Mouse (Mus musculus) midbrain, embryonic 13.5 days (tissue): ENCODE data around the gene Saysd1. TPM values are rescaled to one million over a fixed set of nuclear protein-coding genes. Genes with fewer than 3 reads are reported as not detected.

Source experiments
- ATAC-seq: fragments of 200-750 bp; cut with Nextera tagmentation; 2 replicates; pipeline ENCODE4 v1.8.0; 2017; ENCODE audit warnings: mild to moderate bottlenecking, moderate TSS enrichment, moderate library complexity
- H3K27ac ChIP-seq: fragments of 300-500 bp; sonication (generic); 2 replicates; pipeline ENCODE4 v1.5.1; 2015; ENCODE audit warnings: inconsistent platforms, mild to moderate bottlenecking, moderate library complexity
- H3K27me3 ChIP-seq: fragments of 300-500 bp; sonication (generic); 2 replicates; pipeline ENCODE4 v1.6.1; 2015; ENCODE audit warnings: mild to moderate bottlenecking, inconsistent platforms
- H3K36me3 ChIP-seq: fragments of 300-500 bp; sonication (generic); 2 replicates; pipeline ENCODE4 v1.6.1; 2015; ENCODE audit warnings: mild to moderate bottlenecking, inconsistent platforms
- H3K4me1 ChIP-seq: fragments of 300-500 bp; sonication (generic); replicated peaks from 2 replicates; pipeline ENCODE4 v1.6.1; 2015; ENCODE audit warnings: inconsistent platforms
- H3K4me2 ChIP-seq: fragments of 300-500 bp; sonication (generic); replicated peaks from 2 replicates; pipeline ENCODE4 v1.6.1; 2015; ENCODE audit warnings: moderate library complexity, mild to moderate bottlenecking, inconsistent platforms
- H3K4me3 ChIP-seq: fragments of 300-500 bp; sonication (generic); replicated peaks from 2 replicates; pipeline ENCODE4 v1.5.1; 2015; ENCODE audit warnings: mild to moderate bottlenecking, inconsistent platforms
- H3K9ac ChIP-seq: fragments of 300-500 bp; sonication (generic); replicated peaks from 2 replicates; pipeline ENCODE4 v1.6.1; 2015; ENCODE audit warnings: mild to moderate bottlenecking, inconsistent platforms
- H3K9me3 ChIP-seq: fragments of 300-500 bp; sonication (generic); 2 replicates; pipeline ENCODE4 v1.6.1; 2016; ENCODE audit warnings: mild to moderate bottlenecking, inconsistent platforms
- WGBS: fragments of 180-500 bp; shearing (Covaris S2); methylation state at CpG from one replicate; pipeline ENCODE4 v1.1.7; 2015; 5-methylcytosine and 5-hydroxymethylcytosine counted together
- polyA plus RNA-seq: library from polyadenylated mRNA; unstranded; fragments of >200 nt; fragmentation: Nextera tagmentation; extraction: Ambion mirVana; gene quantifications from 2 replicates; pipeline ENCODE4 v1.2.1, GENCODE M21; 2015

The Saysd1 gene
- polyA plus RNA-seq, 1 experiment from 2014 or later = 15.1 TPM

DNA sequence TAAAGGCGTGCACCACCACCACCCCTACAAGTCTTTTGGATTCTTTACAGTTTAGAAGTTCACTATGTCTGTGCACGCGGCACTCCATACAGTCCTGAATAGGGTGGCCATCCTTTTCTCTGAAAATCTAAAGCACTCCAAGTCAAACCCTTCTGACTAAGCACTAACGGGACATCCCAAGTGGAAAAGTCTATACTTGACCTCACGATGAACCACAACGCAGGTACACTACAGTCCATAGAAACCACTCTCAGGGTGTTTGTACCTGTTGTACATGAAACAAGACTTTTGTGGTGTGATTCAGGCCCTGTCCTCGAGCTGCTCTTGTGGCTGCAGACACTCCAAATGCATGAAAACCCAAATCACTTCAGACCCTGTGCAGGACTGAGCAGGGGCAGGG lies 36.8 kb upstream of the Saysd1 start:
- WGBS = 92% methylated on average over 7 of the region's 7 CpGs
- H3K4me2 ChIP-seq = no peak overlapping the region
- peaks cover 16% of the 10 kb centered on the region for H3K4me1 ChIP-seq
- H3K36me3 ChIP-seq = no peaks in the 10 kb centered on the region
- H3K9ac ChIP-seq = no peak overlapping the region
- no peak overlapping the region for H3K4me3 ChIP-seq
- no peak for ATAC-seq
- H3K27ac ChIP-seq = no peak overlapping the region
- no peaks in the 10 kb centered on the region for H3K9me3 ChIP-seq
- H3K27me3 ChIP-seq = peaks cover 4% of the 10 kb centered on the region

- ATAC-seq = no peak
- Histone ChIP-seq H3K4me2 (no peak overlapping the region), H3K9me3 (no peaks in the 10 kb centered on the region), H3K9ac (no peak overlapping the region), H3K36me3 (no peaks in the 10 kb centered on the region), H3K27ac (no peak overlapping the region), H3K27me3 (0 out of 2 replicates have a peak, but pooled peaks cover under 1% of the 10 kb centered on the region), H3K4me3 (no peak overlapping the region), H3K4me1 (peaks cover 12% of the 10 kb centered on the region)
- 91% methylated on average over 6 of the region's 6 CpGs for WGBS
These were observed 36.4 kb upstream of the Saysd1 start for GRCm38 (mm10) chr14:20174696-20175095.

- Histone ChIP-seq H3K4me1 (peaks cover 5% of the 10 kb centered on the region), H3K27me3 (no peaks in the 10 kb centered on the region), H3K4me3 (no peak overlapping the region), H3K36me3 (no peaks in the 10 kb centered on the region), H3K9me3 (no peaks in the 10 kb centered on the region), H3K27ac (no peak overlapping the region), H3K4me2 (no peak overlapping the region), H3K9ac (no peak overlapping the region)
- no peak for ATAC-seq
- WGBS = 95% methylated on average over 14 of the region's 14 CpGs
These were observed 35.6 kb upstream of the Saysd1 start for GRCm38 (mm10) chr14:20173873-20174490.

- Histone ChIP-seq H3K4me1 (no peaks in the 10 kb centered on the region), H3K4me2 (no peak overlapping the region), H3K9ac (no peak overlapping the region), H3K27ac (no peak overlapping the region), H3K27me3 (no peaks in the 10 kb centered on the region), H3K4me3 (no peak overlapping the region), H3K9me3 (no peaks in the 10 kb centered on the region), H3K36me3 (no peaks in the 10 kb centered on the region)
- 91% methylated on average over 4 of the region's 4 CpGs for WGBS
- ATAC-seq = no peak
These were observed 34.6 kb upstream of the Saysd1 start for GRCm38 (mm10) chr14:20172924-20173323.

DNA sequence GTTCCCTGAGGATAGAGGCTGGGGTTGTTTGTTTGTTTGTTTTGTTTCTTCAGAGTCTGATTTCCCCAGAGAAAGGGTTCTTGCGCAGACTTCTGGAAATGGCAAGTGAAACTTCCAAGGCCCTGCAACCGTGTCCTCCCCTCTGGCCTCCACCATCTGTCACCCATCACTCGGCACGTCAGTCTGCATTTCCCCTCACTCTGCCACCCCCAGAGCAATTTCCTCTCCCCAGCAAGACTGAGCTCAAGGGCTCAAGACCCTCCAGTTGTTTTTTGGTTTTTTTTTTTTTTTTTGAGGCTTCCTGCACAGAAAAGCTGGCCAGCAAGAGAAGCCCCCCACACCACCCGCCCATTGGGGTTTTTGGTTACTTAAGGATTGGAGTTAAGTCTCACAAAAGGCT lies 34.2 kb upstream of the Saysd1 start:
- no peak overlapping the region for H3K4me3 ChIP-seq
- no peak for ATAC-seq
- 83% methylated on average over 5 of the region's 5 CpGs for WGBS
- no peak overlapping the region for H3K9ac ChIP-seq
- no peaks in the 10 kb centered on the region for H3K36me3 ChIP-seq
- no peak overlapping the region for H3K27ac ChIP-seq
- no peaks in the 10 kb centered on the region for H3K27me3 ChIP-seq
- H3K9me3 ChIP-seq = no peaks in the 10 kb centered on the region
- H3K4me2 ChIP-seq = no peak overlapping the region
- H3K4me1 ChIP-seq = no peaks in the 10 kb centered on the region

DNA sequence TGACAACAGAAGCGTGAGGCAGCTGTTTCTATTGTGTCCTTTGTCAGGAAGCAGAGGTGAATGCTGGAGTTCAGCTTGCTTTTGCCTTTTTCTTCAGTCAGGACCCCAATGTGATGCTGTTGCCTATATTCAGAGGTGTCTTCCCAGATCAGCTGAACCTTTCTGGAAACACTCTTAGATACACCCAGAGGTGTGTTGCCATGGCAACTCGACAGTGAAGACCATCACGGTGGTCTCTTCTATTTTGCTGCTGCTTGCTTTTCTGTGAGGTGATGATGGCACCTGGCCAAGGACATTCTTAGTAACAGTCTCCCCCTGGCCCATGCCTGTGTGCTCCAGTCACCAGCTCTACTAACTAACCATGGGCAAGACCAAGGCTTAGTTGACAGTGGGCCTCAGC lies 33.5 kb upstream of the Saysd1 start:
- no peak for ATAC-seq
- Histone ChIP-seq H3K9me3 (no peaks in the 10 kb centered on the region), H3K36me3 (no peaks in the 10 kb centered on the region), H3K27me3 (no peaks in the 10 kb centered on the region), H3K4me3 (no peak overlapping the region), H3K4me1 (no peaks in the 10 kb centered on the region), H3K9ac (no peak overlapping the region), H3K27ac (no peak overlapping the region), H3K4me2 (no peak overlapping the region)
- WGBS = 76% methylated on average over 3 of the region's 3 CpGs

- Histone ChIP-seq H3K27ac (no peak overlapping the region), H3K4me3 (no peak overlapping the region), H3K36me3 (no peaks in the 10 kb centered on the region), H3K27me3 (no peaks in the 10 kb centered on the region), H3K4me2 (no peak overlapping the region), H3K9ac (no peak overlapping the region), H3K9me3 (no peaks in the 10 kb centered on the region), H3K4me1 (no peaks in the 10 kb centered on the region)
- 94% methylated on average over 4 of the region's 4 CpGs for WGBS
- ATAC-seq = no peak
These were observed 30.9 kb upstream of the Saysd1 start for GRCm38 (mm10) chr14:20169251-20169650.

DNA sequence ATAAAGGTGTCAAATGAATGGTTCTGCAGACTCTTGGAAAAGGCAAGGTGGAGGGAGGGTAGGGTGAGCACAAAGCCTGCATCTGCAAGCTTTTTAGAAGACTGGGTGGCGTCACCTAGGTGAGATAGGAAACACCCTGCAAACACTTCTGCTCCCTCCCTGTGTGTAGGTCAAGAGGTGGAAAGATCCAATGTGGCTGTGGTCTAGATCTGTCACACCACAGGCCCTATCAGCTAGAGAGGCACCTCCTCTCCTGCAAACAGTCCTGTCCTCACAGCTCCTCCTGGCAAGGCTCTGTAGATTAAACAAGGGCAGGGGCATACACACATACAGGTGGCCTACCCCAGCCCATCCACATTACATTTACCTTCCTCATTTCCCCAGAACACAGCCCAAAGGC lies 30.1 kb upstream of the Saysd1 start:
- H3K27ac ChIP-seq = no peak overlapping the region
- no peaks in the 10 kb centered on the region for H3K27me3 ChIP-seq
- H3K4me2 ChIP-seq = no peak overlapping the region
- no peak overlapping the region for H3K4me3 ChIP-seq
- WGBS = 91% methylated on average over 1 of the region's 1 CpGs
- H3K36me3 ChIP-seq = no peaks in the 10 kb centered on the region
- H3K4me1 ChIP-seq = peaks cover 3% of the 10 kb centered on the region; the same call in 1 of the 2 replicates
- no peak for ATAC-seq
- no peaks in the 10 kb centered on the region for H3K9me3 ChIP-seq
- H3K9ac ChIP-seq = no peak overlapping the region

- Histone ChIP-seq H3K4me1 (peaks cover 5% of the 10 kb centered on the region; the same call in 1 of the 2 replicates), H3K9me3 (no peaks in the 10 kb centered on the region), H3K36me3 (no peaks in the 10 kb centered on the region), H3K4me2 (no peak overlapping the region), H3K9ac (no peak overlapping the region), H3K27me3 (no peaks in the 10 kb centered on the region), H3K27ac (no peak overlapping the region), H3K4me3 (no peak overlapping the region)
- WGBS = 88% methylated on average over 2 of the region's 2 CpGs
- ATAC-seq = no peak
These were observed 29.7 kb upstream of the Saysd1 start for GRCm38 (mm10) chr14:20168054-20168453.

- 0 out of 2 replicates have a peak, but pooled peaks have one; percentile 25 for ATAC-seq
- no peaks in the 10 kb centered on the region for H3K36me3 ChIP-seq
- no peak overlapping the region for H3K4me2 ChIP-seq
- peaks cover 9% of the 10 kb centered on the region; the same call in 1 of the 2 replicates for H3K4me1 ChIP-seq
- WGBS = 86% methylated on average over 1 of the region's 1 CpGs
- no peak overlapping the region for H3K4me3 ChIP-seq
- H3K27ac ChIP-seq = no peak overlapping the region
- no peak overlapping the region for H3K9ac ChIP-seq
- H3K9me3 ChIP-seq = no peaks in the 10 kb centered on the region
- H3K27me3 ChIP-seq = no peaks in the 10 kb centered on the region
These were observed 27.1 kb upstream of the Saysd1 start for GRCm38 (mm10) chr14:20165413-20165812.

- Histone ChIP-seq H3K4me2 (no peak overlapping the region), H3K36me3 (no peaks in the 10 kb centered on the region), H3K4me3 (no peak overlapping the region), H3K9me3 (no peaks in the 10 kb centered on the region), H3K9ac (no peak overlapping the region), H3K27ac (no peak overlapping the region), H3K4me1 (peaks cover 11% of the 10 kb centered on the region; the same call in 1 of the 2 replicates), H3K27me3 (no peaks in the 10 kb centered on the region)
- 91% methylated on average over 7 of the region's 7 CpGs for WGBS
- ATAC-seq = no peak
These were observed 26.1 kb upstream of the Saysd1 start for GRCm38 (mm10) chr14:20164438-20164837.

DNA sequence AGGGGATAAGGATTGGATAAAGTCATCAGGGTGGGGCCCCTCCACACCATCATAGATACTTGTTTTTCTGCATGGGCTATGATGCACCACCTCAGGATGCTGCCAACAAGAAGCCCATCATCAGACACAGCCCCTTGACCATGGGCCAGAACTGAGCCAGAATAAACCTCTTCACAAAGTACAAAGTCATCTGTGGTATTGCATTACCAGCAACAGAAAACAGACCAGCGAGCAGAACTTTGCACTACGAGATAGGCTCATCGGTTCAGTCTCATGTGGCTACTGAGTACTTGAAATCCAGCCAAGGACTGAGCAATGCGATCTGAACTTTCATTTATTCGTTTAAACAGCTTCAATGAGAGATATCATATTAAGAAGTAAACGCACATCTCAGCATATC lies 24.4 kb upstream of the Saysd1 start:
- H3K9me3 ChIP-seq = no peaks in the 10 kb centered on the region
- H3K4me1 ChIP-seq = peaks cover 14% of the 10 kb centered on the region; the same call in 1 of the 2 replicates
- WGBS = 92% methylated on average over 6 of the region's 6 CpGs
- H3K9ac ChIP-seq = no peak overlapping the region
- no peak overlapping the region for H3K27ac ChIP-seq
- no peak for ATAC-seq
- H3K36me3 ChIP-seq = no peaks in the 10 kb centered on the region
- H3K27me3 ChIP-seq = no peaks in the 10 kb centered on the region
- no peak overlapping the region for H3K4me2 ChIP-seq
- H3K4me3 ChIP-seq = no peak overlapping the region
